ENCODE assay signal across 7 mouse cellular contexts in the genomic region with DNA sequence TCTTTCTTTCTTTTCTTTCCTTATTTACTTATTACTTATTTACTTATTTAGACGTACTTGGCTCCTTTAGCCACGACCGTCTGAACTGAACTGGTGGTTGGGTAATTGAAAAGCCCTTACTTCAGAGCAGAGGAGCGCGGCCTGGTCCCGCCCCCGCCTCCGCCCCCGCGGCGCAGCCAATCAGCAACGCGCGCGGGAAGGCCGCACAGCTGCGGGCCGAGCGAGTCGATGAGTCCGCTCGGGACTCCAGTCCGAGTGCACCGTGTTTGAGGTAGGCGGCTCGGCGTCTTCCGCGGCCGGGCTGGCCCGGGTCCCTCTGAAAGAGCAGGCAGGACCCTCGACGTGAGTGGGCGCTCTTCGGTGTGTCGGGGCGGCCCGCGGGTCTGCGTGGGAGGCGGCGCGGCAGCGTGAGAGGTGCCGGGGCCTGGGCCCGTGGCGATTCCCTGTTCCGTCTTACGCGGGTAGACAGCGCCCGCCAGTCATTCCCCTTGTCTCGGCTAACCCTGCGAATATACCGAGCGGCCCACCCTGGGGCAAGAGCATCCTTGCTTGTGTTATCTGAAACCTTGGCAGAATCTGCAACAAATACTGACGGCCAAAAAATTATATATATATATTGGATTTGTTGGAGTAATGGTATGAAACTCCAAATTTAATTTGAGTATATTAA. TPM values are rescaled to one million over a fixed set of nuclear protein-coding genes. Genes with fewer than 3 reads are reported as not detected.
DNase-seq lines count a peak whose midpoint lies in the region; ATAC-seq lines count a peak whose summit lies in the region.

TSS of gene Clcc1 (plus strand) at position 204 of the 670 bp plus-strand sequence.

- WGBS in intestine, embryonic 15.5 days: under 1% methylated on average over 57 of the region's 57 CpGs
- under 1% methylated on average over 57 of the region's 57 CpGs for WGBS in midbrain, embryonic 10.5 days

- H3K36me3 ChIP-seq in intestine, embryonic 15.5 days: no peaks in the 10 kb centered on the region
- peaks cover 11% of the 10 kb centered on the region for H3K36me3 ChIP-seq in midbrain, embryonic 10.5 days

- H3K9ac ChIP-seq in intestine, embryonic 15.5 days: peak within 1 kb of the TSS; percentile 98

- H3K9me3 ChIP-seq in intestine, embryonic 15.5 days: no peaks in the 10 kb centered on the region
- H3K9me3 ChIP-seq in midbrain, embryonic 10.5 days (replicated peaks): no peaks in the 10 kb centered on the region

- H3K4me1 ChIP-seq in intestine, embryonic 15.5 days (replicated peaks): 0 out of 2 replicates have a peak, but pooled peaks cover 5% of the 10 kb centered on the region
- H3K4me1 ChIP-seq in midbrain, embryonic 10.5 days: peaks cover 20% of the 10 kb centered on the region

- H3K27me3 ChIP-seq in intestine, embryonic 15.5 days (replicated peaks): no peaks in the 10 kb centered on the region
- H3K27me3 ChIP-seq in midbrain, embryonic 10.5 days (ENCODE audit: low read depth, poor library complexity, severe bottlenecking): no peaks in the 10 kb centered on the region

- intact Hi-C loops in gastrocnemius, postnatal 36 days (cut with DNase I): loop anchor here (5.0 kb wide), 2 partner anchors 62 to 92 kb away; partner anchors contain the start of genes Tmem167b and Wdr47
- intact Hi-C loops in left cerebral cortex, postnatal 25 days (cut with DNase I): loop anchor here (5.0 kb wide), 1 partner anchor 118 kb away; no protein-coding TSS in a partner anchor

- peak; percentile 98 for DNase-seq in adrenal gland, adult 2 months
- DNase-seq in embryo, embryonic 11.5 days (ENCODE audit: low read depth, low spot score): peak; percentile 88
- DNase-seq in gastrocnemius, postnatal 36 days: peak; percentile 93 to 94
- DNase-seq in left cerebral cortex, postnatal 25 days (ENCODE audit: low spot score in 2 of 2): peak; percentile 97
- peak; percentile 96 for DNase-seq in midbrain, embryonic 10.5 days (ENCODE audit: low spot score)
- peak; percentile 93 for DNase-seq in right cerebral cortex, postnatal 4 days

- H3K4me2 ChIP-seq in intestine, embryonic 15.5 days (replicated peaks): peak within 1 kb of the TSS; percentile 56

- H3K27ac ChIP-seq in intestine, embryonic 15.5 days: peak within 1 kb of the TSS; percentile 83
- peak within 1 kb of the TSS; percentile 94 for H3K27ac ChIP-seq in midbrain, embryonic 10.5 days (replicated peaks)

- ATAC-seq in intestine, embryonic 15.5 days: peak; percentile 99

- peak within 1 kb of the TSS; percentile 76 for H3K4me3 ChIP-seq in intestine, embryonic 15.5 days (replicated peaks)
- peak within 1 kb of the TSS; percentile 81 for H3K4me3 ChIP-seq in midbrain, embryonic 10.5 days

RNA-seq across cellular contexts. Expression of gene Clcc1, which starts in this region (rescaled TPM):
- 10 to 100 TPM; 27.7 to 41.0 TPM for total RNA-seq in adrenal gland, adult 2 months (2021)
- polyA plus RNA-seq in adrenal gland, adult 2 months (2012; rRNA removed): 10.4 and 13.9 TPM in 2 replicates
- 10 to 100 TPM; 31.8 to 38.9 TPM for total RNA-seq in gastrocnemius, postnatal 36 days (2021)
- 70.2 and 74.3 TPM in 2 replicates for polyA plus RNA-seq in intestine, embryonic 15.5 days (2015; fragmentation: Nextera tagmentation; extraction: Ambion mirVana)
- 10 to 100 TPM; 28.3 to 31.0 TPM for total RNA-seq in left cerebral cortex, postnatal 25 days (2021)
- 77.5 and 78.8 TPM in 2 replicates for polyA plus RNA-seq in midbrain, embryonic 10.5 days (2016; fragmentation: Nextera tagmentation; extraction: Ambion mirVana)

Comparison
In these comparisons a context has a peak if more than half of its experiments do, and no peak if none do; other contexts are left out.
1. Peak in every context shown above with its lines: DNase-seq, ATAC-seq, H3K4me3 ChIP-seq and H3K27ac ChIP-seq.